Mouse (Mus musculus) cerebellum, adult 11 months (tissue): ENCODE measurements around the gene 1700025G04Rik.
A peak's percentile ranks its signal among the peaks of the same experiment; 100 is the strongest.

Experiments
- DNase-seq: peaks from one replicate; pipeline ENCODE4 v3.0.0; 2022

The 1700025G04Rik gene

DNA sequence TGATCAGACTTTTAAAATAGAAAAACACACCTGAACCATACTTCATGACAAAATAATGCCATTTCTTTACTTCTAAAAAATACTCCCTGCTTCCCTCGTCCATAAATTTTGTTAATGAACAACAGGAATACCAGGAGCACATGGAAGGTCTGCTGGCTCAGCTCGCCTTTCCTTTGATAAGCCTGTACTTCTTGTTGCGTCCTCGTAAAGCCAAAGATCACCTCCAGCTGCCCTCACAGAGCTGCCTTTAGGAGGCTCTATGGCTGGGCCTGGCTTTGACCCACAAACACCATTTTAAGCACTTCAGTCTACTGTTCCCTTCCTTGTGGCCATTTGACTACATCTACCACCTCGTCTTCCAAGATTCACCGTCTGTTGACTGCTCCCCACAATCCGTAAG, 101.2 kb downstream of the 1700025G04Rik start:
- DNase-seq = no peak

DNA sequence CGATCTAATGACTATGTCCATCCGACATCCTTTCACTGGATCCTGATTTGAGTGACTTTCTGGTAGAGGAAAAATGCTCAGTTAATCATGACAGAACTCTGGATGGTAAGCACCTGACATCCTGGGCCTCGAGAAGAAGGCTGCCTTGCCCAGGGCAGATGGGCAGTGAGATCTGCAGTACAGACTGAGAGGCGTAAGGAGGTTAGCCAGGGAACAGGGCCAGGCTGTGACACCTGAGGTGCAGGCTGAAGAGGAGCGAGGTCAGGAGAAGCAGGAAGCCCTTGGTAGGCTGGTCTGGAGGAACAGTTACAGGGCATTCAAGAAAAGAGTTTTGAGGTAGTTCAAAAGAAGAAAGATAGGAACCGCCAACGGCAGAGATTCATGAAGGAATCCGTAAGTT, 101.9 kb downstream of the 1700025G04Rik start:
- peak; percentile 59 for DNase-seq

DNA sequence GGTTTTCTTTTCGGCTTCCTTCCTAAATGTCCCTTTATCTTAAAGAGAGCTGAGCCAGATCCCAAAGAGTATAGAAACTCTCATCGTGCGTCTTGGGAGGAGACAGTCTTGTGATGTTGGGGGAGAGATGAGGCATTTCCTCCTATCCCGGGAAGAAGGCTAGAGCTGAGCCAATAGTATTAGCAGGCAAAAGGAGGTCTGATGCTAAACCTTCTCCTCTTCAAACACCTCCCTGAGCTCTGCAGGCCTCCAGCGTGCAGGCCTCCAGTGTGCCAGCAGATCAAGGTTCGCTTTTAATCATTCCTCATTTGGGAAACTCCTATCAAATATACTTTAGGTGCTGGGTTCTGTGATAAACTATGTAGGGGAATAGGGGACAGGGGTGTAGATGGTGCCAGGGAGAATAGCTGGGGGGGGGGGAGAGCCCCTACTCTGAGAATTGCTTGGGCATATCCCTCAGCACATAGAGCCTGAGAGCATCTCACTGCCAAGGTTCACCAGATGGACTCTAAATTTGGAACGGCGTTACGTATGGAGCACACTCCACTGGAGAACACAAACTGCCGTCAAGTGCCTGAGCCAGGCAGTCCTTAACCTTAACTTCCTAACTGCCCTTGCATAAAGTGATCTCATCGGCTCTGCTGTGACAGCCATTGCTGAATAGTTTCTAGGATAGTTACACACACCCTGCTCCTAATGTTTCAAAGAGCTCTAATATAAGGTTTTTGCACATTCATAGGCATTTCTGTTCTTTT, 103.7 kb downstream of the 1700025G04Rik start:
- DNase-seq = peak; percentile 69

DNA sequence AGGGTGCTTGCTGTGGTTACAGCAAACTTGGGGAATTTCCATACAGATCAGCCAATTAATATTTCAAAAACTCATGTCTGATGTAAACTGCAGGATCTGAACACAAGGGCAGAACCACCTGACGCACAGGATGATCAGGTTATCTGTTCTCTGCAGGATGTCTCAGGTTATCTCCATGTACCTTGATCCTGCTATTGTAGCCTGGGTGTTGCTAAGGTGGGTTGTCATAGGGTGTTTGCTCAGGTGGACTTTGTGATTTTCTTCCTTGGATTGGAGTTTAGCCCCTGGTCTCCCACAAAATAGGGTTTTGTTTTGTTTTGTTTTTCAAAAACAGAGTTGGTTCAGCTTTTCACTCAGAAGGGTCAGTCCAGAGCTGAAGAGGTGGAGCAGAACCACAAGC, 104.9 kb downstream of the 1700025G04Rik start:
- DNase-seq = no peak

DNA sequence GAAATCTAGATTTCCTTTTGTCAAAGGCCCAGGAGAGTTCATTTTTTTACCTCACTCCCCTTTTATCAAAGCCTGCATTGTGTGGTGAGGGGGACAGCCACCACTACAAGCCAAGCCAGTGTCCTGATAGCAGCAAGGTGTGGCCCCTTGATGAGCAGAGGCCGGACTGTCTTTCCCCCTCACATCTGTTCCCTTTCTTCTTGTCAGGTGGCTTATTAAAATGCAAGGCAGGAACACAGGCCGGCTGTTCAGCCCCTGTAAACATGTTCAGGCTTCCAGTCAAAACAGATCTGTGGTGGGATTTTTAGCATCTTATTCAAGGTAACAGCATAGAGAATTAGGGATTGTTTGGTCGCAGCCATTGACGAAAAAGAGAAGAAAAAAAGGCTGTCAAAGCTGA, 105.9 kb downstream of the 1700025G04Rik start:
- no peak for DNase-seq

DNA sequence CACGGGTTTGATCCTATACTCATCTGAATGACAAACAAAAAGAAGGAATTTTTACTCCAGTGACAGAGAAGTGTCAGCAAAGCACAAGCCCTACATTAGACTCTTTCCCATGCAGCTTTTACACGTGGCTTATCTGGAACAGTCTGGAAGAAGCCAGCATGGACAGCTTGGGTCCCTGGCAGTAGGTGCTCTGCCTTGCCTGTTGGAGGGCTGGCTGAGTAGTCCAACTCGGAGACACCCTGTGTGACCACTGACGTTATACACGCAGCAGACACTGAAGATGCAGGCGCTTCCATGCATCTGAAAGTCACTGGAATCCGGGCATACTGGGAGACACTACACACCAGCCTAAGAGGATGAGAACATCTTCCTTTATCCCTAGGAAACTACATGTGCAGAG, 109.4 kb downstream of the 1700025G04Rik start:
- peak; percentile 47 for DNase-seq

DNA sequence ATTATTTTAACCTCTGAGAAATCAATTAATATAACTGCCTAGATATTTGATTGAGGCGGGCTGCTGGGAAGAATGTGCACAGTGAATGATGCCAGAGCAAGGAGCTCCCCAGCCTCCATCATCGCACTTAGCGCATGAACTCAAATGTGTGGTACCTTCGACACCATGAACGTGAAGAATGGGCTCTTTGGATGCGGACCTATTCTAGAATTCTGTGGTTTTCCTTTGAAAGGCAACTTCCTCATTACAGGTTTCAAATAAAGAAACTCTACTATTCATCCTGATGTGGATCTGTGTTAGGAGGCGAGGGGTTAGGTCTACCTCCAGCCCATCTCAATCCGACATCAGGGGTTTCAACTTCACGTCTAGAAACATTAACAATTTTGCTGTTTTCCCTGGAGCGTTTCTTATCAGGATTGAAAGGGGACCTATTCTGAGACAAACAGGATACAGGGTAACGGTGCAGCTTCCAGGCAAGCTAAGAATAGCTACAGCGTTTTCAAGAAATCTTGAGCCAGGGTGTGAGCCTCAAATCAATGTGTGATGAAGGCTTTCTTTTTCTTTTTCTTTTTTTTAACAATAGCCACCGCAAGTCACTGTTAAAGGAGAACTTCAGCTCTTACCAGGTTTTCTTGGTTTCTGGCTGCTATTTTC, 110.0 kb downstream of the 1700025G04Rik start:
- no peak for DNase-seq

DNA sequence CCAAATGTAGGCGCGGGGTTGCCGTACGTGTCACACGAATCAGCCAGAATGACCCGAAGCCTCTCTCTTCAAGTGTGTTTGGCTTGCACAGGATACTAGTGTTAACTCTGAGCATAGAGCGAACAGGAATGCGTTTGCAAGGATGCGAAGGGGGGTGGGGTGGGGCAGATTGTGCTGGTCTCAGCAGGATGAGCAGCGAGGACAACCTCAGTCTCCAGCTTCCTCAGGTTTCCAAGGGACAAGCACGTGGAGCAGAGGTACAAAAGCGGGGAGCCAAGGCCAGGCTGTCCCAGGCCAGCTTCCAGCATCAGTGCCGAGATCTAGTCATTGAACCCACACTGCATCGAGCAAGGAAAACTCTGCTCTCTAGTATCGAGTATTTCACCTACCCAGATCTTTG, 111.2 kb downstream of the 1700025G04Rik start:
- no peak for DNase-seq

DNA sequence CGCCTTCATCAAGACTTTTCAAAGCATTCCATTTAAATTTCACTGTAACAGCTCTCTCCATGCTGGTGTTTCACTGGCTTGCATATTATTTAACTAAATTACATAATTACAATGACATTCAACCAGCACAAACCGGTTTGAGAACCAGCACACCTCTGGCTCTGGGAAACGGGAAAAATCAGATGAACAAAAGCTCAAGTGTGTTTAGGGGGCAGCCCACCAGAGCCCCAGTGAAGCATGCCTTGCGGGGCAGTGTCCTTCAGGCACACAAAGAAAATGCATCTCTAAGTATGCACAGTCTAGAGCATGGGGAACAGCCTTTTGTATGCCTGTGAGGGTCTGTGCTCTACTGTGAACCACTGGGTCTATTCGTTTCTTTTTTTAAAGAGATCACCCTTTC, 112.3 kb downstream of the 1700025G04Rik start:
- DNase-seq = no peak

DNA sequence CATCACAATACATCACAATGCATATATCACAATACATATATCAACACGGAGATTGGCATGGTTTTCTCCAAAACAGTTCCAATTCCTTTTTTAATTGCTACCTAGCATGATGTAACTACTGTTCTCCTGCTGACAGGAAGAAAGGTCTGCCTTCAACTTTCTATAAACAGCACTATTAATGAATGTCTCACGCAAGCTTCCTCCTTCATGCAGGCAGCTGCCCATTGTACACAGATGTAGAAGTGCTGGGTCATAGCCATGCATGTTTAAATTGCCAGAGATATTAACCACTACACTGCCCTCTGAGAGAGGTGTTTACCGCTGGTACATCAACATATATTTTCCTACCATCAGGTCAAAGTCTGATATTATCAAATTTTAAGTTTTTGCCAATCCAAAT, 113.1 kb downstream of the 1700025G04Rik start:
- no peak for DNase-seq

DNA sequence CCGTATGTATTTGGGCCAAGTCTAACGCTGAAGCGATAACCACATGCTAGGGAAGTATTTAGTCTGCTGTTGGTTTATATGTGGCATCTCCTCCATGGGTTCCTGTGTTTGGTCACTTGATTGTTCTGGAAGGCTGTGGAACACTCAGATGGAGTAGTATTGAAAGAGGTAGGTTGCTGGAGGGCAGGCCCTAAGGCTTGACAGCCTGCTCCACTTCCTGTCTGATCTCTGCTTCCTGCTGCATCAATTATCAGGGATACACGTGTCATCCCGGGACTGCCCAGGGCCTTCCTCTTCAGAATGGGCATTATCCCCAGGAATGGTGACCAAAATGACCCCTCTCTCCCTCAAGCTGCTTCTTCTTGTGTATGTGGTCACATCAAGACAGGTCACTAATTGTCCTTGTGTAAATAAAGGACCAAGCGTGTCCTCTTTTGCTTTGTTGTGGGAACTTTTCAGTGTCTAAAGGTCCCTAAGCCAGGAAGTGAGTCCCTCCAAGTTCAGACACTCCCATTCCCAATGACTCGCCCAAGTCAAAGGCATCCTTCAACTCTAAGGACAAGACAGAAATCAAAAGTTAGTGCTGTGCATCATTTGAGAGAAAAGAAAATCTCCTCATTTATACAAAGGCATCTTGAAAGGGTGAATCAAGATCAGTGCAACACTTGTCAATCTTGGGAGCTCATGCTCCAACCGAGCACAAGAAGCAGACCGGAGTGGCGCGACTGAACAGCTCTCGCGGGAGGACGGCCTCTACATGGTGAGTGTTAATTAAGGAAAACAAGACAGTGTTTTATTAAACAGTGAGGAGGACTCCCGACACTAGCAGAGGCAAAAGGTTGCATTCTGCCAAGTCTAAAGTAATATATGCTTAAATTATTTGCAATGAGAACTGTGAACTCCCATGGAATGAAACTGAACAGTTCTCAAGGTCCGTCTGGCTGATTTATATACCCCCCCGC, 114.2 kb downstream of the 1700025G04Rik start:
- DNase-seq = no peak

DNA sequence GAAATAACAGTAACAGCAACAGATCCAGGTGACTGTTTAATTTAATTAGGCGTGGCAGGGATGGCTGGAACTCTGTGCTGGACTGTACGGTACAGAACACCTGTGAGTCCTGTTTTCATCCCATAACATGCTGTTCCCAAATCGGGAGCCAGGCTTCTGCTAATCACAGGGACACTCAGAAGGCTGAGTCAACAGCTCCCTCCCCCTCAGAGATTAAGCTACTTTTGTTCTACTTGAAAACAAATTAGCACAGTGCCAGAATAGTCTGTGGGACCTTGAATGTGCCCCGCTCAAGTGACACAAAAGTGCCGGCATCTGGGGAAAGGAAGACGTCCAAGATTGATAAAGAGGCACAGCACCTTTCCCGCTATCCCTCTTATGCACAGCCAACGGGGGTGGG, 115.0 kb downstream of the 1700025G04Rik start:
- no peak for DNase-seq

DNA sequence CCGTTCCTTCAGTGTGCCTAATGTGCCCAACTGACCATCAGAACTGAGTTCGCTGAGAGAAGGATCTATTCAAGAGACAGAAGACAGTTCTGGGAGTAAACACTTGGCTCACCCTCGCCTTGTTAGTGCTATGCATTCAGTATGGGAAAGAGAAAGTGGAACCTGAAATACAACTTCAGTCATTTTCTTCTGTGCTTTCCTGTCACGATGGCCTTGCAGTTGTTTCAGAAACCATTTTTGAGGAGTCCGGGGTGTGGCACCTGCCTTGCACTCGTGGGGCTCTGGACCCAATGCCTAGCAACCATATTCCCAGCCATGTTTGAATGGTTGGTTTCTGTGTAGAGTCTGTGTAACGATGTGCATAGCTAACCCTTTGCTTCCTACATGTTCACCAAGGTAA, 115.5 kb downstream of the 1700025G04Rik start:
- no peak for DNase-seq

DNA sequence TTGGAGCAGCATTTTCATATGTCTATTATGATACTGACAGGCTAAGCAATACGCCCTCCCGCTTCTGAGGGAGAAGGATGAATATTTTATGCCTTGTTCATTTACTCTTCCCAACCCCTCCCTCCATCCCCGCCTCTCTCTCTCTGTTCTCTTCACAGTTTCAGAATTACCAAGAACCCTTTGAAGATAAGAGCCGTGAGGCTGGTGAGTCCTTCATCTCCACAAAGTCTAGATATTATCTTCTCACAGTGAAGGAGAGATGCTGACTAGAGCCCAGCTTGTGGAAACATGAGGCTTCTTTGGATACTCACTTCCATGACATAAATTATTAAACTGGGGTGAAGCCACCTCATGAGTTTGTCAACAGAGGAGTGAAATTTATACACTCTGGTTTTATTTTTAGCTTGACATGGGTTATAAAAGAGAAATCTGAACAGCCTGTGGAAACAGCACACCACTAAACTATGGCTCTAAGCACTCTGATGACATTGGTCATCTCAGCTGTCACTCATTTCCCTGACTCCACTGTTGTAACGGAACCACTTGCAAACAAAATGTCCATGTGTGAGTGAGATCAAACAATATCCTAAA, 116.7 kb downstream of the 1700025G04Rik start:
- DNase-seq = no peak

DNA sequence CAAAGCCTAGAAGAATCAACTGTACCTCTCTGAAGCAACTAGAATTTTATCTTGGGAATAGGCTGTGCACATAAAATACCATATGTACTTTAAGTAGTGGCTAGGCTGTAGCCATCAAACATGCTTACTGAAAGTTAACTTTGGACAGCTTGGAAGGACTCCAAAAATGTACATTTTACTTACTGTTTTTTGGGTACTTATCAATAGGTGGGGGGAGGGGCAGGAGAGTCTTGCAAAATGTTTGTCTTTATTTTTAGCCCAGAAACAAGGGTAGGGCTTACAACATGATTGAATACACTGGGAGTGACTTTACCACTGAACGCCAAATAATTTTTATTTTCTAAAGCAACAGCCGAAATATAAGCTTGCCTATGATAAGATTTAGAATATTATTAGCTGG, 118.3 kb downstream of the 1700025G04Rik start:
- no peak for DNase-seq

DNA sequence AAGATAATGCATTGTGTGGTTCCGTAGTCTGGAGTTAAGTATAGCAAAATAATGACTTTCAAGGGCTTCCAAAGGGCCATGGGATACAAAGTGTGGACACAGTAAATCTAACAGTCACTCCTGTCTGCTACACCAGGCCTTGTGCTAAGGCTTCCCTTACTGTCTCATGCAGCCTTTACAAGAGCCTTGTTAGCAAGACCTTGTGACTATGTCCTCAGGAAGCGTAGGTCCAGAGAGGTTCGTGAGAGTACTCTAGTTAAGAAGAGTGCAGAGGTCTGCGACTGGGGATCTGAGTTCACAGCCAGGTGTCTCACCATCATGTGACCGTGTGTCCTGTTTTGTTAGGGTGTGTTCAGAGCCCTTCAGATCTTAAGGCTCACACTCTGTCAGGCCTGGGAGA, 121.8 kb downstream of the 1700025G04Rik start:
- no peak for DNase-seq

DNA sequence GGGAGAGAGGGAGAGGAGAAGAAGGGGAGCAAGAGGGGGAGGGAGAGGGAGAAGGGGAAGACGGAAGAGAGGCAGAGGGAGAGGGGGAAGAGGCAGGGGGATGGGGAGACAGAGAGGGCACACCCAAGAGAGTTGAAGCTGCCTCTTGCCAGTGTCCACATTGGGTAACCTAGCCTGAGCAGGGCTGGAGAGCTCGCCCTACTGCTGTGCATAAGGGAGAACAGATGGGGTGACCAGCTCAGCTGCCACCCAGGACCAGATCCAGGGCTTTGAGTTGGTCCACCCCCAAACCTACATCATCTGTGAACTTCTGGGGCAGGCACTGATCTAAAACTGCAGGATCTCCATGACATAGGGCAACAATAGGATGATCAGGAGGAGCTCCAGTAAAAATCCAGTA, 125.1 kb downstream of the 1700025G04Rik start:
- DNase-seq = no peak

DNA sequence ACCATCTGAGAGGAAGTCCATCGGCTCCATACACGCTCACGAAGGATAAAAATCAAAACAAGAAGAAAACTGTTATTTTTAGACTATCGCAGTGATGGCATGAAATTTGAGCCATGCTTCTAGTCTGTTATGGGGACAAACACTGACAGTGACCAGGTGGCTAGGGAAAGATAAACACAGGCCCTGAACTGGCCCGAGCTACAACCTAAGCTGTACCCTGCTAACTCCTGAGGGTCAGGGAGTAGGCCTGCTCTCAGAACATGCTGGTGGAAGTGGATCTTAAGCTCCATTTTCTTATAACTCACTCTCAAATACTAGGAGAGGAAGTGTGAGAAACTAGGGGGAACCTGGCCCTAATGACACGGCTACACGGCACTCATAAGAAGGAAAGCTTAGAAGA, 126.7 kb downstream of the 1700025G04Rik start:
- no peak for DNase-seq

DNA sequence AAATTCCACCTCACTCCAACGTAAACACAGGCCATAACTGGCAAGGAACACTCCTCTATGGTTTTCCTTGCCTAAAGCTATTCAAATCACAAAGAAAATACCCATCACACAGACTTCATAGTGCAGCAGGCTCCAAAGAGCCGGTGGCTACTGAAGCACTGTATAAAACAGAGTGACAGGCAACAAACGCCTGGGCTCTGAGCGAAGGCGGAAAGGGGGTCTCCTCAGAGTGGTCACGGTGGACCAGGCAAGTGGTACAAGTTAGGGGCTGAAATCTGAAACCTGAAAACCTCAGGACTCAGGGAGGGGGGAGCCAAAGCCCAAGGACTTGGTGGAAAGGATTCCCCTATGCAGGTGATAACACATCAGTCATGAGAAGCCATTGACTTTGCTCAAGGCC, 127.8 kb downstream of the 1700025G04Rik start:
- no peak for DNase-seq

DNA sequence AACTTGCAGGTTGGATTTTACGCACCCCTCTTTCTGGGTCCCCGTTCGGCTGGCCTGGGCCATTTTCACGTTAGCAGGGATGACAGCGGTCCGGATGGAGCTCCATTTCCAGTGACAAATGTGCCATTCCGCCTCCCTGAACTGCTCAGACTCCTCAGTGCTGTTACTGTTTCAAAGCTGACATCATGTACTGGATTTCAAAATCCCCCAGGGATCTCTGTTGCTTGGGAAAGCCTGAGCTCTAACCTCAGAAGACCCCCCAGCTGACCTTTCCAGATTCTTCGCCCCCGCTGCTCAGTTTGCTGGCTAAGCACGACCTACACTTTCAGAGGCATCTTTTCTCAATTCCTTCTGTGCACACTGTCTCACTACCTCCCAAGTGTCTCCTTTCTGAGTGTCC, 128.7 kb downstream of the 1700025G04Rik start:
- DNase-seq = no peak

DNA sequence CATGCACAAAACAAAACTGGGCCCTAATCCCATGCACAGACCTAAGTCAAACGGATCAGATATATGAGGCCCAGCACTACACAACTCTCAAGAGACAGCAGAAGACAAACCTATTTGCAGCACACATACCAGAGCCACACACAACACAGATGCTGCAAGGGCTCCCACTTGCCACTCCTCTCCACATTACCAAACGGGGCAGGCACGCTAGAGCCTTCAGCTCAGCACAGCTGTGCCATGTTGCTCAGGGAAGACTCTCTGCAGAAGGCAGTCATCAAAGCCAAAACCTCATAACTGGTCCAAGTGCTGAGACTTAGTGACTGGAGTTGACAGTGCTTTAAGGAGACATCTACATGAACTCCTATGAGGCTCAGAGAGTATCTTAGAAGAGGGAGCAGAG, 130.9 kb downstream of the 1700025G04Rik start:
- DNase-seq = no peak

DNA sequence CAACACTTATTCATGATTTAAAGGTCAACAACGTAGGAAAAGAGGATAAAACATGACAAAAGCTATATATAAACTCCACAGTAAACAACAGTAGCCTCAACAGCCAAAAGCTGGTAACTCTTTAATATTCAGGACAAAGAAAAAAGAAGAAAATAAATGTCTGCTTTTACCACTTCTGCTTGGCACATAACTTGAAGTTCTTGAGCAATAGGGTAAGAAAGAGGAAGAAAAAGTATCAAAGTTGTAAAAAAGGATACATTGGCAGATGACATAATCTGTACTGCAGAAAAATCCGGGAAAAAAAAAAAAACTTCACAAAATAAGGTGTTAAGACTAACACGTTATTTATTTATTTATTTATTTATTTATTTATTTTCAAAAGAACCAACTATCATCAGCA, 131.5 kb downstream of the 1700025G04Rik start:
- DNase-seq = no peak

DNA sequence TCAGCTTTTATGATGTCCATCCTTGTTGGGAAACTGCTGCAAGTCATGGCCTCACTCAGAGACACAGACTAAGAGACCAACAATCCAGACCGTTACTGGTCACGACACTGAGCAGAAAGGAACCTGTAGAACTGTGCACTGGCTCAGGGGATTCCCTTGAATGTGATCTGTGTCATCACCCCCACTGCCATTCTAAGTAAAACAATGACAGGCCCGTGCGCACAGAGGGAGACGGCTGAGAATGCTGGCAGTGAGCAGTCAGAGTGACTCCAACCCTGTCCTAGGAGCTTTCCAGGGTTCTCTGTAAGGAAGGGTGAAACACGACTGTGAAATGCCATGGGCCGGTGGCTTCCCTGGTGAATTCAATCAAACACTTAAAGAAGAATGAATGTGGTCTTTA, 132.3 kb downstream of the 1700025G04Rik start:
- no peak for DNase-seq
